Mouse (Mus musculus) C2C12 (cell line): ENCODE data around the gene Crybb3. TPM values are rescaled to one million over a fixed set of nuclear protein-coding genes. Genes with fewer than 3 reads are reported as not detected.
A peak's percentile ranks its signal among the peaks of the same experiment; 100 is the strongest.

Experiments used
- H3K27me3 ChIP-seq: one replicate; pipeline ENCODE4 v1.6.1; 2011; ENCODE audit not compliant: control insufficient read depth, insufficient read depth, insufficient read length
- H3K36me3 ChIP-seq: one replicate; pipeline ENCODE4 v1.6.1; 2011; ENCODE audit not compliant: control insufficient read depth, insufficient read depth
- H3K4me3 ChIP-seq: one replicate; pipeline ENCODE4 v1.5.1; 2011; ENCODE audit warnings: mild to moderate bottlenecking, control low read depth; ENCODE audit not compliant: poor library complexity, insufficient read depth, severe bottlenecking
- H3K79me2 ChIP-seq: one replicate; pipeline ENCODE4 v1.6.1; 2011; ENCODE audit not compliant: control insufficient read depth, insufficient read depth
- H3K79me3 ChIP-seq: one replicate; pipeline ENCODE4 v1.6.1; 2011; ENCODE audit warnings: low read depth, control low read depth
- H3ac ChIP-seq: one replicate; pipeline ENCODE3; 2011; ENCODE audit warnings: low read depth; ENCODE audit not compliant: control insufficient read depth, insufficient read length
- CEBPB ChIP-seq: IDR thresholded peaks from one replicate; pipeline ENCODE4 v1.6.1; 2011; ENCODE audit warnings: low read depth, mild to moderate bottlenecking, control low read depth, moderate library complexity
- CTCF ChIP-seq: IDR thresholded peaks from one replicate; pipeline ENCODE4 v1.5.1; 2011; ENCODE audit not compliant: control insufficient read depth, insufficient read depth, insufficient read length
- FOSL1 ChIP-seq: IDR thresholded peaks from one replicate; pipeline ENCODE4 v1.8.0; 2011; ENCODE audit warnings: mild to moderate bottlenecking, low read length; ENCODE audit not compliant: poor library complexity, insufficient read depth, severe bottlenecking
- MAX ChIP-seq: IDR thresholded peaks from one replicate; pipeline ENCODE4 v1.6.1; 2011; ENCODE audit warnings: mild to moderate bottlenecking, control low read depth
- MYOD1 ChIP-seq: IDR thresholded peaks from one replicate; pipeline ENCODE4 v1.6.1; 2011; ENCODE audit warnings: low read depth; ENCODE audit not compliant: control insufficient read depth, insufficient read length
- MYOG ChIP-seq: IDR thresholded peaks from one replicate; pipeline ENCODE4 v1.6.1; 2011; ENCODE audit not compliant: control insufficient read depth, insufficient read length; ENCODE audit errors: extremely low read depth
- USF1 ChIP-seq: IDR thresholded peaks from one replicate; pipeline ENCODE4 v1.6.1; 2011; ENCODE audit warnings: low read depth, mild to moderate bottlenecking, control low read depth, moderate library complexity
- polyA plus RNA-seq: library from polyadenylated mRNA; unstranded; fragments of >200 nt; fragmentation: generic; extraction: Trizol; gene quantifications from one replicate; pipeline ENCODE4 v1.2.1, GENCODE M21; 2012; ENCODE audit warnings: missing spikeins

The Crybb3 gene
- polyA plus RNA-seq, 1 experiment = not detected

DNA sequence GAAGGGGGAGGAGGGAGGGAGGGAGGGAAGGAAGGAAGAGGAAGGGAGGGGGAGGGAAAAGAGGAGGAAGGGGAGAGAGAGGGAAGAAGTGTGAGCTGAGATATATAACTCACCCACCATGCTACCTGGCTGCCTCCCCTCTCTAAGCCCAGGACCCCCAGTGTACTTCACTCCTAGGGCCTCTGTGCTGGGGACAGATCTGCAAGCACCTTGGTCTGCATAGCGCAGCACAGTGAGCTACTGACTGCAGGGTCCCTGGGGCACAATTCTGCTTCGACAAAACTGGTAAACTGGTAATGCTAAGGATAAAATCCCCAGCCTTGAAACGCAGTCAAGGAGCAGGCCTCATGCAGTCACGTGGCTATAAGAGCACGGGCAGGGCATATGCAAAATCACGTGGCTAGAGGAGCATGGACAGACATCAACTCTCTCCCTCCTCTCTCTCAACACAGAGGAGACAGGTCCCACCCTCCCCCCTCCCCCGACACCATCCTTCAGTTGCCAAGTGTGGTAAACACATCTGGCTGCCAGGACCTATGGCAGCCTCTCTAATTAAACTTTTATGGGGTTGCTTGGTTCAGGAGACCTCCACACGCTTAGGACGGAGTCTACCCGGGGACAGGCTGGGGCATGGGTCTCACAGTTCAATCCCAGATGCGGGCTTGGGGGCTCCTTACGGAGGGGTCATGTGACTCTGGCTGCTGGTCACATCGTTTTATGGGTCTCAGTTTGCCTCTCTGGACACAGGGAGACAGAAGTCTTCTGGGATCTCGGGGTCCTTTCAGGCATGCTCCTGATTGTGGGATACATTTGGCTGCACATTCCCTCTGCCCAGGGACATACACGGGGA, 39.6 kb upstream of the Crybb3 start:
- no peaks in the 10 kb centered on the region for H3K36me3 ChIP-seq
- no peaks in the 10 kb centered on the region for H3K27me3 ChIP-seq
- no peak overlapping the region for H3ac ChIP-seq
- H3K79me3 ChIP-seq = no peaks in the 10 kb centered on the region
- H3K4me3 ChIP-seq = no peak overlapping the region
- no peak for TF ChIP-seq CTCF
- TF ChIP-seq USF1 = no peak
- no peak for TF ChIP-seq MYOD1
- TF ChIP-seq MYOG = no peak
- TF ChIP-seq CEBPB = no peak
- TF ChIP-seq MAX = no peak
- no peak for TF ChIP-seq FOSL1
- H3K79me2 ChIP-seq = no peaks in the 10 kb centered on the region

DNA sequence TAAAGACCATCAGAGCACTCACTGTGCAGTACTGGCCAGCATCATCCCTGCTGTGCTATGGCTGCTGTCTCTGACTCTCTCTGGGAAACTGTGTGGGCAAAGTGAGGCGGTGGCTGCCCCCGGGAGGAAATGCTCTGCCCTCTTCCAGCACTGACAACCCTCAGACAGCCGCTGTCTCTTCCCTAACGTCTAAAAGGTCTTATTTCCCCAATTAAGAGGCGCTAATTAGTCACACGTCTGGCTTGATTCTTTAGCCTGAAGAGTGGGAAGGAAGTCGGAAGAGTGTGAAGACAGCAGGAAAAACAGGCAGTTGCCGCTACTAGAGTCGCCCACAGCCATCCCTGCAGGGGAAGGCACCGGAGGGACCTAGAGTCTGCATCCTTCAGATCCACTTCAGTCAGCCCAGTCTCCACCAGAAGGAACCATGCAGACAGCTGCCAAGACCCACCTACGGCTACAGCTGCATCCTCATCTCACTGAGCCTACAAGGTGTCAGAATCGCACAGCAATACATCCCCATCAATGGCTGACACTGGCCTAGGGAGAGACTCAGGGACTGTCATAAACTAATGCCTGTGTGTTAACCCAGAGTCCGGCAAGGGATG, 38.6 kb upstream of the Crybb3 start:
- no peaks in the 10 kb centered on the region for H3K79me2 ChIP-seq
- H3K79me3 ChIP-seq = no peaks in the 10 kb centered on the region
- no peak overlapping the region for H3K4me3 ChIP-seq
- no peaks in the 10 kb centered on the region for H3K27me3 ChIP-seq
- TF ChIP-seq CEBPB (no peak), FOSL1 (no peak), USF1 (no peak), CTCF (no peak), MAX (no peak), MYOD1 (no peak)
- no peak overlapping the region for H3ac ChIP-seq
- H3K36me3 ChIP-seq = no peaks in the 10 kb centered on the region

- Histone ChIP-seq H3K79me3 (no peaks in the 10 kb centered on the region), H3K79me2 (no peaks in the 10 kb centered on the region), H3ac (no peak overlapping the region), H3K27me3 (no peaks in the 10 kb centered on the region), H3K36me3 (no peaks in the 10 kb centered on the region), H3K4me3 (no peak overlapping the region)
- TF ChIP-seq CTCF (no peak), FOSL1 (no peak), MAX (no peak), MYOD1 (no peak), MYOG (no peak), USF1 (no peak), CEBPB (no peak)
Observed at GRCm38 (mm10) chr5:113119291-113119690, 37.9 kb upstream of the Crybb3 start.

GRCm38 (mm10) chr5:113118695-113119094, 37.3 kb upstream of the Crybb3 start:
- Histone ChIP-seq H3K79me2 (no peaks in the 10 kb centered on the region), H3K79me3 (no peaks in the 10 kb centered on the region), H3ac (no peak overlapping the region), H3K36me3 (no peaks in the 10 kb centered on the region), H3K4me3 (no peak overlapping the region), H3K27me3 (no peaks in the 10 kb centered on the region)
- TF ChIP-seq MYOD1 (no peak), USF1 (peak; percentile 28)

- H3K36me3 ChIP-seq = no peaks in the 10 kb centered on the region
- H3K4me3 ChIP-seq = no peak overlapping the region
- no peaks in the 10 kb centered on the region for H3K79me2 ChIP-seq
- H3K27me3 ChIP-seq = no peaks in the 10 kb centered on the region
- H3K79me3 ChIP-seq = no peaks in the 10 kb centered on the region
- no peak for TF ChIP-seq FOSL1
- no peak for TF ChIP-seq MYOG
- TF ChIP-seq MAX = no peak
- no peak for TF ChIP-seq MYOD1
- no peak for TF ChIP-seq CTCF
- no peak for TF ChIP-seq CEBPB
- TF ChIP-seq USF1 = no peak
- no peak overlapping the region for H3ac ChIP-seq
Observed at GRCm38 (mm10) chr5:113117361-113117760, 36.0 kb upstream of the Crybb3 start.

DNA sequence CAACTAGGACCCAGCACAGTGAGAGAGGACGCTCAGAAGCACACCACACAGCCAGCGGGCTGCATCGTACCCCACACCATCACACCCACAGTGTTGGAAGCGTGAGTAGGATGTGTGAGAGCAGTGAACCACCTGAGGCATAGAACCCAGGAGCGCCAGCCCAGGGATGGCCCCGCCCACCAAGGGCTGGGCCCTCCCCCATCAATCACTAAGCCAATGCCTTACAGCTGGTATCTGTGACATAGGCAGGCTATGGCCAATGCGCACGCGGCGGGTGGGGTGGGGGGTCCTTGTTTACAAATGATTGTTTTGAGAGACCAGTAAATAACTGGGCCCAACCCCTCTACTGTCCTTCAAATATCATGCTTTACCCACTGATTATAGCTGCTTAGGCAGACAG, 34.5 kb upstream of the Crybb3 start:
- Histone ChIP-seq H3K4me3 (no peak overlapping the region), H3K27me3 (no peaks in the 10 kb centered on the region), H3K79me3 (no peaks in the 10 kb centered on the region), H3K36me3 (no peaks in the 10 kb centered on the region), H3K79me2 (no peaks in the 10 kb centered on the region), H3ac (no peak overlapping the region)
- TF ChIP-seq MYOD1 = no peak
- no peak for TF ChIP-seq MAX
- TF ChIP-seq USF1 = no peak
- TF ChIP-seq CTCF = no peak
- TF ChIP-seq FOSL1 = no peak
- no peak for TF ChIP-seq CEBPB
- no peak for TF ChIP-seq MYOG
